Mouse (Mus musculus): ENCODE data around the gene Lpar1.

- TF ChIP-seq CTCF (IDR thresholded peaks at IDR 0.05; ENCODE audit: borderline replicate concordance, insufficient read depth, low read depth, low read length) = no peak
- TF ChIP-seq POLR2A (IDR thresholded peaks at IDR 0.05; ENCODE audit: borderline replicate concordance, insufficient read depth, low read length) = no peak
Measured at GRCm38 (mm10) chr4:58496743-58497142, 57.0 kb downstream of the Lpar1 start.

All from cerebellum, adult 2 months (tissue).